Mouse (Mus musculus) adrenal gland, postnatal 25 days (tissue): ENCODE data around the gene Hexim1. TPM values are rescaled to one million over a fixed set of nuclear protein-coding genes. Genes with fewer than 3 reads are reported as not detected.

Experiments
- DNase-seq: peaks from one replicate; pipeline ENCODE4 v3.0.0; 2021; ENCODE audit warnings: mixed read lengths
- total RNA-seq: library from RNA; stranded (reverse); gene quantifications from 2 replicates; pipeline ENCODE4 v1.2.3, GENCODE M21; 2021

Hexim1 gene
- total RNA-seq, 1 experiment from 2014 or later, result 72.0 TPM

- no peak for DNase-seq
These were observed 3.6 kb downstream of the Hexim1 start for GRCm38 (mm10) chr11:103119609-103120008.

- no peak for DNase-seq
These were observed 4.3 kb downstream of the Hexim1 start for GRCm38 (mm10) chr11:103120315-103120714.

GRCm38 (mm10) chr11:103131701-103132575 is 15.9 kb downstream of the Hexim1 start, which contains the start of gene Hexim2:
Gene Hexim2 (plus strand): TSS chr11:103132429.
- DNase-seq, result peak; percentile 68

GRCm38 (mm10) chr11:103132576-103133455 is 16.8 kb downstream of the Hexim1 start:
- peak; percentile 99 for DNase-seq

- no peak for DNase-seq
These were observed 17.6 kb downstream of the Hexim1 start for GRCm38 (mm10) chr11:103133456-103134185.

GRCm38 (mm10) chr11:103134221-103134620 is 18.2 kb downstream of the Hexim1 start:
- DNase-seq, result peak; percentile 47

GRCm38 (mm10) chr11:103136039-103136577 is 20.1 kb downstream of the Hexim1 start:
- DNase-seq, result no peak

- DNase-seq, result no peak
These were observed 24.1 kb downstream of the Hexim1 start for GRCm38 (mm10) chr11:103139951-103140762.

GRCm38 (mm10) chr11:103140763-103141100 is 24.7 kb downstream of the Hexim1 start:
- no peak for DNase-seq

GRCm38 (mm10) chr11:103141101-103141943 is 25.3 kb downstream of the Hexim1 start:
- DNase-seq, result peak; percentile 47

GRCm38 (mm10) chr11:103141944-103142255 is 25.9 kb downstream of the Hexim1 start:
- no peak for DNase-seq

GRCm38 (mm10) chr11:103142441-103143182 is 26.6 kb downstream of the Hexim1 start:
- peak; percentile 67 for DNase-seq

- DNase-seq, result peak; percentile 27
These were observed 28.6 kb downstream of the Hexim1 start for GRCm38 (mm10) chr11:103144309-103145285.

GRCm38 (mm10) chr11:103146386-103146785 is 30.4 kb downstream of the Hexim1 start:
- no peak for DNase-seq

GRCm38 (mm10) chr11:103147766-103148165 is 31.7 kb downstream of the Hexim1 start:
- no peak for DNase-seq

- no peak for DNase-seq
These were observed 33.7 kb downstream of the Hexim1 start for GRCm38 (mm10) chr11:103149771-103150170.

GRCm38 (mm10) chr11:103158621-103159478 is 42.8 kb downstream of the Hexim1 start:
- DNase-seq, result peak; percentile 99
